ENCODE assay signal across 39 mouse cellular contexts in genomic region chr1:174038480-174038879, GRCm38 (mm10). TPM values are rescaled to one million over a fixed set of nuclear protein-coding genes. Genes with fewer than 3 reads are reported as not detected.
DNase-seq lines count a peak whose midpoint lies in the region; ATAC-seq and TF ChIP-seq lines count a peak whose summit lies in the region.
"Had no signal": no experiment of that assay in that cellular context is flagged by ENCODE, and none has a peak within 500 bp of the region (broad histone marks: within the 10 kb centered on the region; RNA-seq: fewer than 3 reads in every experiment).

No protein-coding gene starts in this region.

- no peaks in the 10 kb centered on the region for H3K79me3 ChIP-seq in C2C12 (ENCODE audit: low read depth)

- H3K9me3 ChIP-seq in heart, embryonic 11.5 days (replicated peaks; ENCODE audit: control insufficient read depth, low read length) = no peaks in the 10 kb centered on the region
- H3K9me3 ChIP-seq in lung, embryonic 14.5 days (ENCODE audit: low read depth, low read length) = no peaks in the 10 kb centered on the region
- H3K9me3 ChIP-seq: forebrain, embryonic 13.5 days; heart, embryonic 13.5 days; hindbrain, embryonic 12.5 days; intestine, embryonic 15.5 days; limb, embryonic 13.5 days; liver, embryonic 13.5 days; midbrain, embryonic 12.5 days; neural tube, embryonic 13.5 days had no signal

- WGBS in heart, embryonic 11.5 days (ENCODE audit: insufficient replicate concordance) = 85% methylated on average over 3 of the region's 3 CpGs
- 54% methylated on average over 3 of the region's 3 CpGs for WGBS in lung, embryonic 14.5 days
- 75% methylated on average over 3 of the region's 3 CpGs for WGBS in lung, adult 2 months

- no peaks in the 10 kb centered on the region for H3K36me3 ChIP-seq in heart, embryonic 11.5 days (ENCODE audit: control insufficient read depth, insufficient read depth, low read length)
- H3K36me3 ChIP-seq in lung, embryonic 14.5 days (ENCODE audit: insufficient read depth) = no peaks in the 10 kb centered on the region
- H3K36me3 ChIP-seq in C2C12 (ENCODE audit: control insufficient read depth, insufficient read depth) = no peaks in the 10 kb centered on the region
- H3K36me3 ChIP-seq: heart, embryonic 13.5 days; hindbrain, embryonic 12.5 days; intestine, embryonic 15.5 days; limb, embryonic 13.5 days; liver, embryonic 13.5 days; midbrain, embryonic 12.5 days; neural tube, embryonic 13.5 days had no signal

- no peak overlapping the region for H3K27ac ChIP-seq in heart, embryonic 11.5 days (ENCODE audit: low read depth, low read length)
- no peak overlapping the region for H3K27ac ChIP-seq in lung, embryonic 14.5 days (ENCODE audit: low read depth)
- H3K27ac ChIP-seq: forebrain, embryonic 13.5 days; heart, embryonic 13.5 days; hindbrain, embryonic 12.5 days; hindbrain, postnatal 0 days; intestine, embryonic 15.5 days; left cerebral cortex, adult 2 months; limb, embryonic 13.5 days; liver, embryonic 13.5 days; midbrain, embryonic 12.5 days; neural tube, embryonic 13.5 days had no signal

- no peaks in the 10 kb centered on the region for H3K4me1 ChIP-seq in heart, embryonic 11.5 days (ENCODE audit: control insufficient read depth, insufficient read depth, low read length)
- H3K4me1 ChIP-seq in lung, embryonic 14.5 days (ENCODE audit: insufficient read depth) = no peaks in the 10 kb centered on the region
- H3K4me1 ChIP-seq in lung, adult 2 months (ENCODE audit: control insufficient read depth, insufficient read depth, low read length) = no peaks in the 10 kb centered on the region; the same call in 1 of the 2 replicates
- H3K4me1 ChIP-seq: forebrain, embryonic 13.5 days; hindbrain, embryonic 12.5 days; intestine, embryonic 15.5 days; limb, embryonic 13.5 days; liver, embryonic 13.5 days; midbrain, embryonic 12.5 days; neural tube, embryonic 13.5 days had no signal

- peak; percentile 53 to 68 for DNase-seq in heart, adult 18-20 months
- DNase-seq in lung, embryonic 14.5 days = peak; percentile 50
- no peak for DNase-seq in lung, adult 2 months
- no peak for DNase-seq in urinary bladder, adult 18-20 months (ENCODE audit: low spot score in 2 of 2)
- DNase-seq: adrenal gland, postnatal 10 days; B cell, adult 2 months; cerebellum, adult 8-10 months; cerebellum, postnatal 25 days; gastrocnemius, postnatal 36 days; heart, postnatal 14 days; kidney, adult 9 months; kidney, postnatal 14 days; liver, embryonic 13.5 days; thymus, postnatal 4 days had no signal

- no peak overlapping the region for H3ac ChIP-seq in C2C12 (ENCODE audit: control insufficient read depth, insufficient read length, low read depth)

- no peak for TF ChIP-seq CTCF in lung, embryonic 14.5 days (IDR thresholded peaks at IDR 0.05; ENCODE audit: low read depth)
- no peak for TF ChIP-seq CTCF in lung, adult 2 months (IDR thresholded peaks at IDR 0.05; ENCODE audit: insufficient read depth, low read length)
- no peak for TF ChIP-seq CTCF in C2C12 (IDR thresholded peaks at IDR 0.05; ENCODE audit: control insufficient read depth, insufficient read depth, insufficient read length)

- no peak overlapping the region for H3K4me2 ChIP-seq in heart, embryonic 11.5 days
- no peak overlapping the region for H3K4me2 ChIP-seq in lung, embryonic 14.5 days
- H3K4me2 ChIP-seq: forebrain, embryonic 13.5 days; heart, embryonic 13.5 days; hindbrain, embryonic 12.5 days; intestine, embryonic 15.5 days; limb, embryonic 13.5 days; liver, embryonic 13.5 days; midbrain, embryonic 12.5 days; neural tube, embryonic 13.5 days had no signal

- TF ChIP-seq POLR2A in lung, adult 2 months (IDR thresholded peaks at IDR 0.05; ENCODE audit: borderline replicate concordance, extremely low read depth, low read depth, low read length) = no peak

- H3K79me2 ChIP-seq in C2C12 (ENCODE audit: control insufficient read depth, insufficient read depth) = no peaks in the 10 kb centered on the region

- ATAC-seq in heart, embryonic 11.5 days (replicated peaks; ENCODE audit: insufficient number of reproducible peaks, low FRiP score, low TSS enrichment) = no peak
- ATAC-seq in lung, embryonic 14.5 days (ENCODE audit: insufficient read depth) = 0 out of 2 replicates have a peak, but pooled peaks have one; percentile 47
- peak; percentile 18; the same call in 1 of the 2 replicates for ATAC-seq in granulocyte monocyte progenitor cell, adult 5-6 weeks (replicated peaks; ENCODE audit: poor library complexity, severe bottlenecking)
- no peak for ATAC-seq in megakaryocyte-erythroid progenitor cell, adult 5-6 weeks (replicated peaks; ENCODE audit: low FRiP score, low TSS enrichment, poor library complexity, severe bottlenecking)
- ATAC-seq: forebrain, embryonic 13.5 days; hindbrain, postnatal 0 days; intestine, embryonic 15.5 days had no signal

- no peak overlapping the region for H3K4me3 ChIP-seq in heart, embryonic 11.5 days (ENCODE audit: low read depth, low read length)
- H3K4me3 ChIP-seq in lung, embryonic 14.5 days (ENCODE audit: low read depth, low read length) = no peak overlapping the region
- no peak overlapping the region for H3K4me3 ChIP-seq in lung, adult 2 months (replicated peaks; ENCODE audit: extremely low read depth, low read depth, low read length)
- H3K4me3 ChIP-seq in C2C12 (ENCODE audit: insufficient read depth, poor library complexity, severe bottlenecking) = no peak overlapping the region
- H3K4me3 ChIP-seq: forebrain, embryonic 13.5 days; heart, embryonic 13.5 days; hindbrain, embryonic 12.5 days; intestine, embryonic 15.5 days; left cerebral cortex, adult 2 months; limb, embryonic 13.5 days; liver, embryonic 13.5 days; midbrain, embryonic 12.5 days; neural tube, embryonic 13.5 days had no signal

- H3K27me3 ChIP-seq in heart, embryonic 11.5 days (ENCODE audit: control insufficient read depth, insufficient read depth, low read length) = no peaks in the 10 kb centered on the region
- H3K27me3 ChIP-seq in lung, embryonic 14.5 days (ENCODE audit: insufficient read depth, low read length) = no peaks in the 10 kb centered on the region
- H3K27me3 ChIP-seq in C2C12 (ENCODE audit: control insufficient read depth, insufficient read depth, insufficient read length) = no peaks in the 10 kb centered on the region
- H3K27me3 ChIP-seq: CH12.LX; forebrain, embryonic 13.5 days; heart, embryonic 13.5 days; hindbrain, embryonic 12.5 days; intestine, embryonic 15.5 days; limb, embryonic 13.5 days; liver, embryonic 13.5 days; midbrain, embryonic 12.5 days; neural tube, embryonic 13.5 days had no signal

- H3K9ac ChIP-seq in heart, embryonic 11.5 days (ENCODE audit: low read depth, low read length) = no peak overlapping the region
- no peak overlapping the region for H3K9ac ChIP-seq in lung, embryonic 14.5 days
- H3K9ac ChIP-seq: forebrain, embryonic 13.5 days; heart, embryonic 13.5 days; hindbrain, embryonic 12.5 days; intestine, embryonic 15.5 days; limb, embryonic 13.5 days; liver, embryonic 13.5 days; midbrain, embryonic 12.5 days; neural tube, embryonic 13.5 days had no signal

RNA-seq across cellular contexts. Expression of gene Olfr433, which starts 2.0 kb away (rescaled TPM):
- total RNA-seq in heart, adult 18-20 months (2021) = not detected
- 0.08 TPM in 1 of 2 replicates, not detected in the other for polyA plus RNA-seq in heart, embryonic 11.5 days (2014; fragmentation: Nextera tagmentation; extraction: Ambion mirVana)
- polyA plus RNA-seq in lung, embryonic 14.5 days (2014; fragmentation: Nextera tagmentation; extraction: Ambion mirVana) = 0.07 TPM in 1 of 2 replicates, not detected in the other
- polyA plus RNA-seq in lung, adult 2 months (2012; rRNA removed) = 0.08 and 0.34 TPM in 2 replicates
- not detected for polyA plus RNA-seq in C2C12 (2012; fragmentation: generic; extraction: Trizol)
- 0.41 TPM in 1 of 2 replicates, not detected in the other for total RNA-seq in granulocyte monocyte progenitor cell, adult 5-6 weeks (2014; fragmentation: Nextera tagmentation)
- total RNA-seq in granulocyte monocyte progenitor cell, adult 5-6 weeks (2017) = not detected in 2 replicates
- total RNA-seq in megakaryocyte-erythroid progenitor cell, adult 5-6 weeks (2014; fragmentation: Nextera tagmentation) = not detected in 2 replicates
- not detected in 2 replicates for total RNA-seq in megakaryocyte-erythroid progenitor cell, adult 5-6 weeks (2017)
- total RNA-seq: adrenal gland, postnatal 10 days; ES-E14; gastrocnemius, postnatal 36 days; heart, postnatal 14 days; hindbrain, postnatal 0 days; layer of hippocampus, adult 18-20 months; layer of hippocampus, postnatal 10 days; left cerebral cortex, adult 2 months; left cerebral cortex, postnatal 36 days; midbrain, postnatal 0 days had no signal
- polyA plus RNA-seq: embryonic facial prominence, embryonic 11.5 days; forebrain, embryonic 13.5 days; heart, embryonic 13.5 days; hindbrain, embryonic 12.5 days; hindbrain, postnatal 0 days; intestine, embryonic 15.5 days; midbrain, embryonic 12.5 days; midbrain, postnatal 0 days; neural tube, embryonic 13.5 days; stomach, embryonic 14.5 days; testis, adult 2 months had no signal

RNA-seq across cellular contexts. Expression of gene Ifi205, which starts 6.9 kb away (rescaled TPM):
- 10 to 100 TPM; 24.8 to 29.1 TPM for total RNA-seq in heart, adult 18-20 months (2021)
- polyA plus RNA-seq in heart, embryonic 11.5 days (2014; fragmentation: Nextera tagmentation; extraction: Ambion mirVana) = 2.4 and 3.1 TPM in 2 replicates
- polyA plus RNA-seq in lung, embryonic 14.5 days (2014; fragmentation: Nextera tagmentation; extraction: Ambion mirVana) = 0.26 and 0.30 TPM in 2 replicates
- 0.80 and 0.89 TPM in 2 replicates for polyA plus RNA-seq in lung, adult 2 months (2012; rRNA removed)
- polyA plus RNA-seq in C2C12 (2012; fragmentation: generic; extraction: Trizol) = not detected
- total RNA-seq in granulocyte monocyte progenitor cell, adult 5-6 weeks (2014; fragmentation: Nextera tagmentation) = not detected in 2 replicates
- total RNA-seq in granulocyte monocyte progenitor cell, adult 5-6 weeks (2017) = 0.78 TPM in 1 of 2 replicates, not detected in the other
- total RNA-seq in megakaryocyte-erythroid progenitor cell, adult 5-6 weeks (2014; fragmentation: Nextera tagmentation) = not detected in 2 replicates
- 2.9 and 3.1 TPM in 2 replicates for total RNA-seq in megakaryocyte-erythroid progenitor cell, adult 5-6 weeks (2017)
- total RNA-seq: ES-E14; hindbrain, postnatal 0 days; layer of hippocampus, adult 18-20 months; left cerebral cortex, adult 2 months; left cerebral cortex, postnatal 36 days had no signal
- polyA plus RNA-seq: embryonic facial prominence, embryonic 11.5 days; forebrain, embryonic 13.5 days; hindbrain, embryonic 12.5 days; hindbrain, postnatal 0 days; midbrain, postnatal 0 days; neural tube, embryonic 13.5 days had no signal

RNA-seq across cellular contexts. Expression of gene Olfr432, which starts 10.5 kb away (rescaled TPM):
- total RNA-seq in heart, adult 18-20 months (2021) = not detected
- polyA plus RNA-seq in heart, embryonic 11.5 days (2014; fragmentation: Nextera tagmentation; extraction: Ambion mirVana) = not detected in 2 replicates
- polyA plus RNA-seq in lung, embryonic 14.5 days (2014; fragmentation: Nextera tagmentation; extraction: Ambion mirVana) = not detected in 2 replicates
- 0.69 TPM in 1 of 2 replicates, not detected in the other for polyA plus RNA-seq in lung, adult 2 months (2012; rRNA removed)
- polyA plus RNA-seq in C2C12 (2012; fragmentation: generic; extraction: Trizol) = not detected
- not detected in 2 replicates for total RNA-seq in granulocyte monocyte progenitor cell, adult 5-6 weeks (2014; fragmentation: Nextera tagmentation)
- not detected in 2 replicates for total RNA-seq in granulocyte monocyte progenitor cell, adult 5-6 weeks (2017)
- not detected in 2 replicates for total RNA-seq in megakaryocyte-erythroid progenitor cell, adult 5-6 weeks (2014; fragmentation: Nextera tagmentation)
- total RNA-seq in megakaryocyte-erythroid progenitor cell, adult 5-6 weeks (2017) = not detected in 2 replicates
- total RNA-seq: adrenal gland, postnatal 10 days; ES-E14; gastrocnemius, postnatal 36 days; heart, postnatal 14 days; hindbrain, postnatal 0 days; layer of hippocampus, adult 18-20 months; layer of hippocampus, postnatal 10 days; left cerebral cortex, adult 2 months; left cerebral cortex, postnatal 36 days; midbrain, postnatal 0 days had no signal
- polyA plus RNA-seq: embryonic facial prominence, embryonic 11.5 days; forebrain, embryonic 13.5 days; heart, embryonic 13.5 days; hindbrain, embryonic 12.5 days; hindbrain, postnatal 0 days; intestine, embryonic 15.5 days; limb, embryonic 13.5 days; liver, embryonic 13.5 days; midbrain, embryonic 12.5 days; midbrain, postnatal 0 days; neural tube, embryonic 13.5 days; stomach, embryonic 14.5 days; testis, adult 2 months; thymus, postnatal 0 days had no signal

RNA-seq across cellular contexts. Expression of gene Olfr430, which starts 27.9 kb away (rescaled TPM):
- total RNA-seq in heart, adult 18-20 months (2021) = not detected
- not detected in 2 replicates for polyA plus RNA-seq in heart, embryonic 11.5 days (2014; fragmentation: Nextera tagmentation; extraction: Ambion mirVana)
- not detected in 2 replicates for polyA plus RNA-seq in lung, embryonic 14.5 days (2014; fragmentation: Nextera tagmentation; extraction: Ambion mirVana)
- polyA plus RNA-seq in lung, adult 2 months (2012; rRNA removed) = not detected in 2 replicates
- polyA plus RNA-seq in C2C12 (2012; fragmentation: generic; extraction: Trizol) = not detected
- total RNA-seq in granulocyte monocyte progenitor cell, adult 5-6 weeks (2014; fragmentation: Nextera tagmentation) = not detected in 2 replicates
- not detected in 2 replicates for total RNA-seq in granulocyte monocyte progenitor cell, adult 5-6 weeks (2017)
- total RNA-seq in megakaryocyte-erythroid progenitor cell, adult 5-6 weeks (2014; fragmentation: Nextera tagmentation) = not detected in 2 replicates
- total RNA-seq in megakaryocyte-erythroid progenitor cell, adult 5-6 weeks (2017) = not detected in 2 replicates
- total RNA-seq: adrenal gland, postnatal 10 days; CH12.LX; ES-E14; gastrocnemius, postnatal 36 days; heart, postnatal 14 days; hindbrain, postnatal 0 days; layer of hippocampus, adult 18-20 months; layer of hippocampus, postnatal 10 days; left cerebral cortex, adult 2 months; left cerebral cortex, postnatal 36 days; megakaryocyte progenitor cell, adult 5-6 weeks; midbrain, postnatal 0 days had no signal
- polyA plus RNA-seq: forebrain, embryonic 13.5 days; heart, embryonic 13.5 days; hindbrain, embryonic 12.5 days; hindbrain, postnatal 0 days; intestine, embryonic 15.5 days; limb, embryonic 13.5 days; liver, embryonic 13.5 days; midbrain, embryonic 12.5 days; midbrain, postnatal 0 days; neural tube, embryonic 13.5 days; small intestine, adult 2 months; stomach, embryonic 14.5 days; testis, adult 2 months; thymus, postnatal 0 days had no signal

RNA-seq across cellular contexts. Expression of gene Olfr429, which starts 45.7 kb away (rescaled TPM):
- total RNA-seq in heart, adult 18-20 months (2021) = not detected
- polyA plus RNA-seq in heart, embryonic 11.5 days (2014; fragmentation: Nextera tagmentation; extraction: Ambion mirVana) = not detected in 2 replicates
- not detected in 2 replicates for polyA plus RNA-seq in lung, embryonic 14.5 days (2014; fragmentation: Nextera tagmentation; extraction: Ambion mirVana)
- not detected in 2 replicates for polyA plus RNA-seq in lung, adult 2 months (2012; rRNA removed)
- not detected for polyA plus RNA-seq in C2C12 (2012; fragmentation: generic; extraction: Trizol)
- total RNA-seq in granulocyte monocyte progenitor cell, adult 5-6 weeks (2014; fragmentation: Nextera tagmentation) = not detected in 2 replicates
- not detected in 2 replicates for total RNA-seq in granulocyte monocyte progenitor cell, adult 5-6 weeks (2017)
- total RNA-seq in megakaryocyte-erythroid progenitor cell, adult 5-6 weeks (2014; fragmentation: Nextera tagmentation) = not detected in 2 replicates
- total RNA-seq in megakaryocyte-erythroid progenitor cell, adult 5-6 weeks (2017) = not detected in 2 replicates
- total RNA-seq: adrenal gland, postnatal 10 days; CH12.LX; ES-E14; gastrocnemius, postnatal 36 days; heart, postnatal 14 days; hindbrain, postnatal 0 days; layer of hippocampus, adult 18-20 months; layer of hippocampus, postnatal 10 days; left cerebral cortex, adult 2 months; left cerebral cortex, postnatal 36 days; megakaryocyte progenitor cell, adult 5-6 weeks; midbrain, postnatal 0 days had no signal
- polyA plus RNA-seq: embryonic facial prominence, embryonic 11.5 days; forebrain, embryonic 13.5 days; heart, embryonic 13.5 days; hindbrain, embryonic 12.5 days; hindbrain, postnatal 0 days; intestine, embryonic 15.5 days; limb, embryonic 13.5 days; liver, embryonic 13.5 days; midbrain, embryonic 12.5 days; neural tube, embryonic 13.5 days; small intestine, adult 2 months; stomach, embryonic 14.5 days; testis, adult 2 months; thymus, postnatal 0 days had no signal

Comparison
In these comparisons a context has a peak if more than half of its experiments do, and no peak if none do; other contexts are left out.
1. DNase-seq: peak in heart, adult 18-20 months (2 of 2) and lung, embryonic 14.5 days (single experiment); none in lung, adult 2 months (single experiment) and urinary bladder, adult 18-20 months (0 of 2).
2. ATAC-seq: peak in lung, embryonic 14.5 days (single experiment) and granulocyte monocyte progenitor cell, adult 5-6 weeks (single experiment); none in heart, embryonic 11.5 days (single experiment) and megakaryocyte-erythroid progenitor cell, adult 5-6 weeks (single experiment).